Mouse (Mus musculus): ENCODE data around the gene Tmtc1.
A peak's percentile ranks its signal among the peaks of the same experiment; 100 is the strongest.

Tmtc1 gene

DNA sequence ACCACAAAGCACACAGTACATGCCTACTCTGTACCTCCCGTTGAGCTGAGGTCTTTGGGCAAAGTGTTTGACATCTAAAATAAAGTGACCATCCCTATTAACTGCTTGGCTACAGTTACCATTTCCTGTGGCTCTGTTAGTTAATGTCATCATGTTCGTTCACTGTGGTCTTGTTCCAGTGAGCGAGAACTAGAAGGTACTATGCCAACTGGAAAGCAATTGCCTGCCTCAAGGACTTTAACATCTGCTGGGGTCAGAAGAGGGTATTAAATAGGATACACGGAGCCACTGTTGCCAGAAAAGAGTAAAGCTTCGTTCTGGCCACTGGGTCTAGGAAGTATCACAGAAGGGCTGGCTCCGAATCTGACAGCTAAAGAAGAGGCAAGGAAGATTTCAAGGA lies 23.8 kb downstream of the Tmtc1 start:
- DNase-seq (ENCODE audit: low spot score in 2 of 2), result no peak

GRCm38 (mm10) chr6:148416597-148416996 lies 27.6 kb downstream of the Tmtc1 start:
- DNase-seq (ENCODE audit: low spot score in 2 of 2), result no peak

DNA sequence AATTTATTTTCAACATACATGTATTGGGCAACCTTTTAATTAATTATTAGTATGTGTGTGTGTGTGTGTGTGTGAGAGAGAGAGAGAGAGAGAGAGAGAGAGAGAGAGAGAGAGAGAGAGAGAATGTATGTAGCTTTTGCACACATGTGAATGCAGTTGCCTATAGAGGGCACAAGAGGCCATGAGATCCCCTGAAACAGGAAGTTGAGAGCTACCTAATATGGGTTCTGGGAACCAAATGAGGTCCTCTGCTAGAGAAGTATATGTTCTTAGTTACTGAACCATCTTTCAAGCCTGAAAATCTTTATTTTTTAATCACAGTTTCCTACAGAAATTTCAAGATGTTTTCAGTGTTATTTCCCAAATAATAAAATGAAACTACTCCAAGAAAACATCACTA lies 30.6 kb downstream of the Tmtc1 start:
- peak in 1 of 2 experiments; percentile 11 for DNase-seq (ENCODE audit: low spot score in 2 of 2)

- DNase-seq (ENCODE audit: low spot score in 2 of 2), result no peak
Measured at GRCm38 (mm10) chr6:148406792-148407490, 37.2 kb downstream of the Tmtc1 start.

DNA sequence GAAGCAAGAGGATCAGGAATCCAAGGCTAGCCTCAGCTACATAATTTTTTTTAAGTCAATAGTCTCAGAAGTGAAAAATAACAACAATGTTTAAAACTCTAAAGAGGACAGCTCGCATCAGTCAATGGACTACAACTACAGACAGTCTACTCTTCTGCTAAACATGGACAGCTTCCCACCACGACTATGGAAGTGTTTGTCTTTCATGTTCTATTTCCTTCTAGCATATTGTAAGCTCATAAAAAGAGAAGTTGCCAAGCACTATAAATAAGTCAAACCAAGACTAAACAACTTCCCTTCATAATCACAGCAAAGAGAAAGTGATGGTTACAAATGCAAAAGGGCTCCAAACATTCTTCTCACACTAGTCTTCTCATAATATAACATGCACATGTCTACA lies 38.6 kb downstream of the Tmtc1 start:
- DNase-seq (ENCODE audit: low spot score in 2 of 2), result no peak

DNA sequence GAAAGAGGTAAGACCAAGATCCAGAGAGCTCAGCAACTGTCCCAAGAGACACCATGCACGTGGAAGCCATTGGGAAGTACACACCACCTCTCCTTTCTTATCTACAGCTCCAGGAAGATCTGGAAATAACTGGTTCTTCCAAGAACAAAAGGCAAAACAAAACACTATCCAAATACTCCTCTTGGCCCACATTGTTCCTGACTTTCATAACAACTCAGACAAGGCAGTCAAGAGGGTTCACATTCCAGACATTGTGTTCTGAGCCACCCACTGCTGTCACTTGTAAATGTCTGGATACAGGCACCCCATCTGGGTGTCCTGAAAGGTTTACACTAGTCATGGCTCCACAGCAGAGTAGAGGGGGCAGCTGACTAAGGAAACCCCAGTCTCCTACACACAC lies 39.7 kb downstream of the Tmtc1 start:
- no peak for DNase-seq (ENCODE audit: low spot score in 2 of 2)

DNA sequence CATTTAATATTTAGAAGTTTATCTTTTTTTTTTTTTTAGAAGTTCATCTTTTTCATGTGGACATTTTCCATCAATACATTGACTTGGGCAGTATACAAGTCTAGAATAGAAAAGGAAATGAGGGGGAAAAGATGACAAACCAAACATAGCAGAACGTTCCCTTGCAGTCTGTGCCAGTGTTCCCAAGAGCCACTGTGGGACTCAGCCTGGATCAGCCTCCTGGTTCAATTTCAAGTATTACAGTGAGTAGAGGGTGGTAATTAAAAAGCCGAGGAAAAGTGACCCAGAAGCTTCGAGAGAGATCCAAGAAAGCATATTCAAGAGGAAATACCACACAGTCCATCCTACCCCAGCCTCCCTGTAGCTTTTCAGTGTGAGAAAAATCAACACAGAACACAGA lies 40.4 kb downstream of the Tmtc1 start:
- no peak for DNase-seq (ENCODE audit: low spot score in 2 of 2)

DNA sequence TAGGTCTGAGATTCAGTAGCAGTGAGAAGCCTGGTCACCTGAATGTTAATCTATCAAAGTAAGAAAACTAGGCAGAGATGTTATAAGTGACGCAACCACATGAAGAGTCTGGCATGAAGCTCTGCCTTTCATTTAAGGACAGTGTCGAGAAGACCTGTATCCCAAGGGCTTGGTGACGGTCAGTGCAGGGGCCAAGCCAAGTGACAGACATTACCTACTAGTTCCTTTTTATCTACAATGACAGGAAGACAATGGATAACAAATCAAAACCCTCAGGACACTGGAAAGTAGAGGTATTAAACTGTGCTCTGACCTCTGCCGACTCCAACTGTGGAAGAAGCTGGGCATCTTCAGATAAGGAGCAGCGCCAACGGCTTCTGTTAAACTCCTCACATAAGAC lies 43.2 kb downstream of the Tmtc1 start:
- no peak for DNase-seq (ENCODE audit: low spot score in 2 of 2)

DNA sequence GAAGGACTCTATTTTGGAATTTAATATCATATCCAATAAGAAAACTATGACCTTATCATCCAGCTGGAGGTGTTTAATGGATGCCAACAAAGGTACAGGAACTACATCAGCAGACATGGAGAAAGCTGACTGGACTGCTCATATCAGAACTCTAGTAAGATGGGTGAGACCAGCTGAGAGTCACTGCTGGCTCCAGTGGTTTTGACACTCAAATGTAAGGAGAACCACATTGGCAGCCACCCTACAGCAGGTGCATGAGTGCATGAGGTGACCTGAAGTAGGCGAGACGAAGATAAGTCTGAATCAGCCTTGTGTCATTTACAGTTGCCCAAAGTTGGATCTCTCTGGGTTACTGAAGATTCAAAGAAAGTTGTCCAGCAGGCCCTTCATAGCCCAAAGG lies 44.6 kb downstream of the Tmtc1 start:
- DNase-seq (ENCODE audit: low spot score in 2 of 2), result no peak

- no peak for DNase-seq (ENCODE audit: low spot score in 2 of 2)
Measured at GRCm38 (mm10) chr6:148398888-148399287, 45.3 kb downstream of the Tmtc1 start.

- DNase-seq (ENCODE audit: low spot score in 2 of 2), result no peak
Measured at GRCm38 (mm10) chr6:148397270-148397669, 46.9 kb downstream of the Tmtc1 start.

DNA sequence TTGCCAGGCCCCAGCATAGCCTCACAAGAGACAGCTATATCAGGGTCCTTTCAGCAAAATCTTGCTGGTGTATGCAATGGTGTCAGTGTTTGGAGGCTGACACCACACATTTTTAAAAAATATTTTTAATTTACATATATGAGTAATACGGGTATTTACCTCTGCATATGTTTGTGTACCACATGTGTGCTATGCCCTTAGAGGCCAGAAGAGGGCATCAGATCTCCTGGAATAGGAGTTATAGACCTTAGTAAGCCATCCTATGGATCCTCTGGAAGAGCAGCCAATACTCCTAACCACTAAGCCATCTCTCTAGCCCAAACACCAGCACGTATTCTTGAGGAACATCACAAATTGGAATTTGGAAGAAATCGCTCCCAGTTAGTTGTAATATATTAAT lies 48.9 kb downstream of the Tmtc1 start:
- no peak for DNase-seq (ENCODE audit: low spot score in 2 of 2)

DNA sequence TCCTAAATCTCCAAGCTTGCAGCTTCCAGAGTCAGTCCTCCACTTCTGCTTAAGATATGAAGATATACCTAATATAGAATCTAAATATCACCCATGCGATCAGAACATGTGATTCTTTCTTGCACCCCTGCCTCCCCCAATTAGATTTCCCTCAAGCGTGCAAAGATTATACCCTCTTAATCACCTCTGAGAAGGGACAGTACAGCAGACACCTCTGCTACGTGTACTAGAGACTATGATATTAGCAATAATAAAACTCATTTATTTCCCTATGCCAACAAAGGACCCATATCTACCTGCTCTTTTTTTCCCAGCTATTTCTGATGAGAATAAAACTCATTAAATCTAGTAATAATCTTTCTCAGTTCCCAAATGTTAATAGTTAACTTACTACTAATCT lies 49.9 kb downstream of the Tmtc1 start:
- no peak for DNase-seq (ENCODE audit: low spot score in 2 of 2)

DNA sequence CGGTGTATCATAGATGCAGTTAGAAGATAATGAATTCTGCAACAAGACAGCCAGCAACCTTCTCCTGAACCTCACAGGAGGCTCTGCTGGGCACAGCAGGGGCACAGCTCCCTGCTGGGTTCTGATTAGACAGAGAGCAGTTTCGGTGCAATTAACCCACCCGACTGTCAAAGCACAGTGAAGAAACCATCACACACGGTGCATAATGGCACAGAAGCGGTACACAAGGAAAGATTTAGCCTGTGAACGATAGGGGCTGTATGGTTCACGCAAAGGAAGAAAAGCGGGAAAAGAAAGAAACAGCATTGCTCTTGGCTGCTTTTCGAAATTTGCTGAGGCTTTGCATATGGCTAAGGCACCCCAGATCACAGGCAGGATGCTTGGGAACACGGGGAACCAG lies 52.0 kb downstream of the Tmtc1 start:
- DNase-seq (ENCODE audit: low spot score in 2 of 2), result no peak

DNA sequence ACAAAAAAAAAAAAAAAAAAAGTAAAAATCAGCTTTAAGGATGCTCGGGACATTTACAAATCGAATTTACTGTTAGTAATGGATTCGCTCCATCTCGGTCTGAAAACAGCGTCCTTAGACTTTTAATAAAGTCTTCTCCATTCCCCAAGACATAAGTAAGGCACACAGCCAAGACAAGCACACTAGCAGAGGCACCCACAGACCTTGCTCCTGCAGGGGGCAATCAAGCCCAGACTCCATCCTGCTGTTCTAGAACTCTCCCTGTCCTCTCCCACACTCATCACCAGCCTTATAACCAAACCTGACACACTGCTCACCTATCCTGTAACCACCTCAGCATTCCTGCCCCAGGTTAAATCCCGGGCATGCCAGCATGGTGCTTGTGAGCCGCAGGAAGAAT lies 52.9 kb downstream of the Tmtc1 start:
- no peak for DNase-seq (ENCODE audit: low spot score in 2 of 2)

GRCm38 (mm10) chr6:148390630-148391276 lies 53.4 kb downstream of the Tmtc1 start:
- DNase-seq (ENCODE audit: low spot score in 2 of 2), result no peak

DNA sequence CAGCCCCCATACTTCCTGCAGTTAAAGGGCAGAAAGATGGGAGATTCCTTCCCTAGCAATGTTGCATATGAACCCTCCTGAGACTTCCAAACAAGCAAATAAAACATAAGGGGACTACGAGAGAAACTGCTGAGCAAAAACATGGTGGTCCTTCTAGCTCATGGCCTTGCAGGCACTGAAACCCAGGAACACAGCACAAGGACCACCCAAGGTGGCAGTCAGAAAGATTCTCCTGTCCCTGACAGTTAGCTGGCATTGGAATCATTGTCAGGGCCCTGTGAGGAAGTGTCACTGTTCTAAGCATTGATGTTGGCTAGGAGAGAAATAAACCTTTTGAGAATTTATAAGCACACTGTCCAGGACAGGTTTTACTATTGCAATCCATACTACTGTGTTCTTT lies 56.2 kb downstream of the Tmtc1 start:
- no peak for DNase-seq (ENCODE audit: low spot score in 2 of 2)

GRCm38 (mm10) chr6:148384111-148384895 lies 59.9 kb downstream of the Tmtc1 start:
- no peak for DNase-seq (ENCODE audit: low spot score in 2 of 2)

DNA sequence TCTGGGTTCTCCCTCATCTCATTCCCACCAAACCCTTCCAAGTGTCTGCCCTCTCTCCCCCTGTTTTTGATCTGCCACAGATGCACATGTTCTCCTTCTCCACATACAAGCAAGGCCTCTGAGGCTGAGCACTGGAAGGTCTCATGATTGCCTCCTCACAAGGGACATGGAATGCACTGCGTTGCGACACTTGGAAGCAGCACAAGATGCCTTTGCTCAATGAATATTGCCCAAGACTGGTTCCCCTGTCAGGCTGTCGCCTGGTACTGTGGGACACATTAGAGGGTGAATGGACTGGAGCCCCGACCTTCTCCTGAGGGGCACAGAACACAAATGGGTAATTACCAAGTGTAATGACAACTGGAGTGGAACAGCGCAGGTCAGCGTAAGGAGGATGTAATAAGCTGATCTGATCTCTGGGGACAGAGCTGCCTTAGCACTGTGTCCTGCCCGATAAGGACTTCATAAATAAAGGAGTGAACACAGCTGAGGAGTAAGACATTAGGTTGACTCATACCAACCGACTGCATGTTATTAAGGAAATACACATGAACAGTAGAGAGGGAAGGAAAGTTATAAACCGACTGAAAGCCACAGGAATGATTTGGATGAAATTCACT lies 62.9 kb downstream of the Tmtc1 start:
- no peak for DNase-seq (ENCODE audit: low spot score in 2 of 2)

DNA sequence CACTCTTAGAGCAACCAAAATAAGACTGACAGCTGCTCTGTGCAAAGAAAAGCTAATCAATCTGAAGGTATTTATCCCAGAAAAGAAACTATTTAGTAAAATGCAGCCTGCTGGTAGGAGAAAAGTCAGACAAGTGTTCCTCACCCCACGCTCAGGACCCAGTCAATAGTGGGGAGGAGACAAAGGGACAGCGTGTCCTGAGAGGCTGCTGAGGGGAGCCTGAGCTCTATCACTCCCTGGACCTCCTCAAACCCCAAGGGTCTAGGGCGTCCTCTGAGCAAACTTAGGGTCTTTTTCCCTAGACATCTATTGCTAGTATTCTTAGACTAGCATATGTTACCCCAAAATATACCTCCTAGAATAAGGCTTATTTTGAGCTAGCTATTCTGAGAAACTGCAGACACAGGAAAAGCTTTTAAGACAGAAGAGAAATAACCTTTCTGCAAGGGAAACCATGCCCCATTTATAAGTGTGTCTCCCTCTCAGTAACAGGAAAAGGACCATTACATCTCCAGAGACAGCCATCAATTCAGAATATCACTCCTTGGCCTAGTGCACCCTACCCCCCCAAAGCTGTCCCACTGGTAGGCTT lies 68.5 kb downstream of the Tmtc1 start:
- DNase-seq (ENCODE audit: low spot score in 2 of 2), result no peak

DNA sequence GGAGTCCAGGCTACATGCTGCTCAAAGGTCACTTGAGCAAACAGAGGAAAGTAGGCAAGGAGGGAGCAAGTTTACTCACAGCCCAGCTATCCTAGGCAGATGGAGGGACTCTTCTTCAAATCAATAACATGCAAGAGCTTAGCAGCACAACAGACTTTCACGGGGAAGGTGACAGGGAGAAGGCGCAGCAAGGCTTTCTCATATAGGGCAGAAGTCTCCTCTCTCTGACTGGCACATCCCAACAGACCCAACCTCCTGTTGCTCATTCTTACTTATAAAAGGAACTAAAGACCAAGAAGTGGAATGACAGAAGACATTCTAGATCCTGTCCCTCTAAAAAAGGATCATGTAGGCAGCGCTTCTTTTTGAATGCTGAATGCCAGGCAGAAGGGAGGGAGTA lies 69.2 kb downstream of the Tmtc1 start:
- no peak for DNase-seq (ENCODE audit: low spot score in 2 of 2)

DNA sequence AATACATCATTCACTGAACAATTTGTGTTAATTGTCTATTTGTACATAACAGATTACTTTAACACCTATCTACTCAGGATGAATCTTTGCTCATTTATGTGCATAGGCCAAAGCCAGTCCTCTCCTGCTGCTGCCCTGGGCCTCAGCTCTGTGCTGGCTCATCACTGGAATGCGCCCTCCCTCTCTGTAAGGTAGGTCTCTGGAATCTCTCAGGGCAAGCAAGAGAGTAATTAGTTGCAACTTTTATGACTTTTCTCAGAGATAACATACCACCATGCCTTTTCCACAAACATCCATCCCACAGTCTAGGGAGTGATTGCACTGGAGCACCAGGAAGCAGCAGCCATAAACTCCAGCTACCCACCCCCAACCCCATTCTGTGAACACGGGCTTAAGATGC lies 70.7 kb downstream of the Tmtc1 start:
- DNase-seq (ENCODE audit: low spot score in 2 of 2), result no peak

Measured in natural killer cell, adult 2 months (primary cell).